Mouse (Mus musculus): ENCODE measurements around the gene Creb3l1.

Creb3l1 gene

GRCm38 (mm10) chr2:92004617-92005016 is 19.7 kb downstream of the Creb3l1 start:
- no peak for DNase-seq (ENCODE audit: low read depth, low spot score)

DNA sequence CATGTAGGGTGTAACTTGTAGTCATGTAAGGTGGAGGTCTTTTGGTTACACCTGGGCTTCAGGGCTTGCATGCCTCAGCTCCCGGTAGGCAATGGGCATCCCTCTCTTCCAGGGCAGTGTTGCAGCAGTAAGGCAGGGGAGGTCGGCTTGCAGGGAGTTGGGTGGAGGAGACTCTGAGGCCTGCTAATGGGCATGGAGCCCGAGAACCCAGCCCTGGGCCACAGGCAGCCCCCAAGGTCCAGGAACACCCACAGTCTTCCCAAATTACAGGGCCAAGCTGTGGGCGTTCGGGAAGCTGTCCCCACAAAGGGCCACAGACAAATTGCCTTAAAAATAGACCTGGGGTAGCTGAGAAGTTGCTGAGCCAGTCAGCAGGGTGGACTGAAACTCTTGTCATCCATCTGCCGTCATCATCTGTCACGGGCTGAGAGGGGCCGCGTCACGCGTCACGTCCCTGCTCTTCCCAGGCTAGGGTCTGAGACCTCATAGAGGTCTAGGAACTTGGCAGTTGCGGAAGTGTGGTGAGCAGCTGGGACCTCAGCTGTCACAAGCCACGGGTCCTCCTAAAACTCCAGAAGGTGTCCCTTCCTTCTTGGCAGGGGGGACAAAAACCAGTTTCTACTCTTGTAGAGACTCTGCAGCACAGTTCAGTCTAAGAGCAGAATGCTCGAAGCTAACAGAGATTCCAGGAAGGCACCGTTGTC is 26.2 kb downstream of the Creb3l1 start:
- DNase-seq (ENCODE audit: low read depth, low spot score) = no peak

DNA sequence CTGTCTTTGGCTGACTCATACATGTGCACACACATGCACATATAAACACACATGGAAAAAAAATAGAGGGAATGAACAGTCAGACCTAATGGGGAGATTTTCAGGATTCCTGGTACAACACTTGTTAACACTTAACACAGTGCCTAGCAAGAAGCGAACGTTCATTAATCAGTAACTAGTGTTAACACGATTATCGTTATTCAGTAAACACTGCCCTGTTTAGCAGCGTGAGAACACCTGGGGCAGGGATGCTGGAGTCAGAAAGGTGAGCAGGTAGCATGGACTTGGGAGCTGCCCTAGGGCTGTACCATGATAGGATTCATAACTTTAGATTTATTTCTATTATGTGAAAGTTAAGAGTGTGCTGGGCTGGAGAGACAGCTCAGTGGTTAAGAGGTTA is 28.3 kb downstream of the Creb3l1 start:
- DNase-seq (ENCODE audit: low read depth, low spot score) = no peak

DNA sequence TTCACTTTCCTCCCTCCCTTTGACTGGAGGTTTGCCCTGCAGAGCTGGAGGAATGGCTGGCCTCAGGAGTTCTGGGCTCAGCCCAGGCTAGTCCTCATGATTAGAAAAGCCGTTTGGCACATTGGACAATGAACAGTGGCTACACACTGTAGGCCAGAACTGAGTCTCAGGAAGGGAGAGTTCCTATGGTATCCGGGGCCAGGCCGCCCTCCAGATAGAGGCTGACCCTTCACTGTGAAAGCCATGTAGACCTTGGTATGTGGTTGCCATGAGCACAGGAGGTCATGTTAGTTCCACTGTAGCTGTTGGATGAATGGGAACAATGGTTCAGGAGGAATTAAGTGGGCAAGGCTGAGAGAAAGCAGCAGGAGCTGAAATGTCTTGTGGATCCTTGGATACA is 30.9 kb downstream of the Creb3l1 start:
- DNase-seq (ENCODE audit: low read depth, low spot score) = no peak

DNA sequence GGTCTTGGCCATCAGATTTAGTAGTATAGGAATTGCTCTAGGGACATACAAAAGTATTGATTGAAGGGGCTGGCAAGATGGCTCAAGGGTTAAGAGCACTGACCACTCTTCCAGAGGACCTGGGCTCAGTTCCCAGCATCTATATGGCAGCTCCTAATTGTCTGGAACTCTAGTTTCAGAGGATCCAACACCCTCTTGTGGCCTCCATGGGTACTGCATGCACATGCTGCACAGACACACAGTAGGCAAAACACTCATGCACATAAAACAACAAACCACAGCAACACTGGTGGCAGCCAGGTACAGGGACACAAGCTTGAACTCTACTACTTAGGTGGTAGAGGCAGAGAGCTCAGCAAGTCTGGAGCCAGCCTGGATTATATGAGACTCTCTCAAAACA is 34.6 kb downstream of the Creb3l1 start:
- DNase-seq (ENCODE audit: low read depth, low spot score) = no peak

DNA sequence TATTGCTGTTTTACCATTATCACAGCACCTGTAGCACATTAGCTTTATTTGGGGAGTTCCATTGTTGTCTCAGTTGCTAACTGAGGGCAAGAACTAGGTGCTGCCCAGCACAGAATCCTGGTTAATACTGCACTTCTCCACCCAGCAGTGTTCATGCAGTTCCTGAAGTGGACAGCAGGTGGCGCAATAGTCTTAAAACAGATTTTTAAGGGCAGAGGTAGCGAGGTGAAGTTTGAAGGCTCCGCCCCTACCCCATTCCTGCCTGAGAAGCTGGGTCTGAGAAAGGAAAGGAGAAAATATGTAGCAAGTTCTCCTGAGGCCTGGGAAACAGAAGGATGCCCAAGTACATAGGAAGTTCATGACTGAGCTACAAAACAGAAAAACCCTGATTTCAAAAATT is 36.8 kb downstream of the Creb3l1 start:
- no peak for DNase-seq (ENCODE audit: low read depth, low spot score)

- no peak for DNase-seq (ENCODE audit: low read depth, low spot score)
Observed at GRCm38 (mm10) chr2:91986071-91986470, 38.2 kb downstream of the Creb3l1 start.

- DNase-seq (ENCODE audit: low read depth, low spot score) = no peak
Observed at GRCm38 (mm10) chr2:91984906-91985525, 39.3 kb downstream of the Creb3l1 start.

GRCm38 (mm10) chr2:91984439-91984838 is 39.9 kb downstream of the Creb3l1 start:
- no peak for DNase-seq (ENCODE audit: low read depth, low spot score)

DNA sequence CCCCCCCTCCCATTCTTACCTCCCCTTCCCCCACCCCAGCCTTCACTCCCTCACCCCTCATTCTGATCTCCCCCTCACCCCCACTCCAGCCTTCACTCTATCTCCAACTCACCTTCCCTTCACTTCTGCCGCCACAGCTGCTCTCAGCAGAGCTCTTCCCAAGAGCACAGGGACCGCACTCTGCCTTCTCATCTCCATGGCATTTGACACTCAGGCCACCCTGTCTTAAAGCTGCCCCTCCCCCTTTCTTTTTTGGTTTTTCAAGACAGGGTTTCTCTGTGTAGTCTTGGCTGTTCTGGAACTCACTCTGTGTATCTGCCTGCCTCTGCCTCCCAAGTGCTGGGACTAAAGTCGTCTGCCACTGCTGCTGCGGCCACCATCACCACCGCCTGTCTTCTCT is 43.5 kb downstream of the Creb3l1 start:
- DNase-seq (ENCODE audit: low read depth, low spot score) = no peak

DNA sequence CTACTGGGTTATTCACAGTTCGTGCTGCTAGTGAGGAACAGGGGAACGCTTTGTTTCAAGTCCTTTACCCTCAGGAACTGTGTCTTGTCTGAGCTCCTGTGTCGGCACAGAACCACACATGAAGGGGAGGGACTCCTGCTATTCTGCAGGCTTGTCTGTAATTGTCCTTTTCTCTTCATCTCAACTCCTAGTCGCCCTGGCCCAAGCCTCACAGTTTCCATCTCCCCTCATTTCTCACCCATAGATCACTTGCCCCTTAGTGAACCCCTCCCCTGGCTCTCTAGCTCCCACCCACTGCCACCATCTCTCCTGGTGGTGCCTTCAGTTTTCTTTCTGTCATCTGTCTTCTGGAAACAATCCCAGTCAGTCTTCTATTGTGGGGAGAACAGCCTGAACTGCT is 44.1 kb downstream of the Creb3l1 start:
- DNase-seq (ENCODE audit: low read depth, low spot score) = no peak

DNA sequence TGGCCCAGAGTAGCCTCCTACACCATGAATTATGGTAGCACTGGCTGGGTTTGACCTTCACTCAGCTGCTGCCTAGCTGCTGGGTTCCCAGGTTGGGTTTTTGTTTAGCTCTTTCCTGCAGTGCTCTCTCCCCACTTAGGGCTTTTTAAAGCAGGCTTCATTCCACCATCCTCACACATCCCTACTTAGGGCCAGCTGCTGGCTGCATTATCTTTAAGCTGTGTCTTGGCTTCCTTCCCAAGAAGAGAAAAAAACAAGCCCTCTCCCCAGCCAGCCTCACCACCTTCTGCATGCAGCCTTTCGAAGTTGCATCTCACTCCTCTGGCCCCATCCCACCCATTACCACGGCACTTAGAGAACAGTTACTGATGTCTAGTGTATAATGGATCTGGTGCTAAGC is 45.8 kb downstream of the Creb3l1 start:
- DNase-seq (ENCODE audit: low read depth, low spot score) = no peak

- DNase-seq (ENCODE audit: low read depth, low spot score) = no peak
Observed at GRCm38 (mm10) chr2:91977960-91978359, 46.3 kb downstream of the Creb3l1 start.

DNA sequence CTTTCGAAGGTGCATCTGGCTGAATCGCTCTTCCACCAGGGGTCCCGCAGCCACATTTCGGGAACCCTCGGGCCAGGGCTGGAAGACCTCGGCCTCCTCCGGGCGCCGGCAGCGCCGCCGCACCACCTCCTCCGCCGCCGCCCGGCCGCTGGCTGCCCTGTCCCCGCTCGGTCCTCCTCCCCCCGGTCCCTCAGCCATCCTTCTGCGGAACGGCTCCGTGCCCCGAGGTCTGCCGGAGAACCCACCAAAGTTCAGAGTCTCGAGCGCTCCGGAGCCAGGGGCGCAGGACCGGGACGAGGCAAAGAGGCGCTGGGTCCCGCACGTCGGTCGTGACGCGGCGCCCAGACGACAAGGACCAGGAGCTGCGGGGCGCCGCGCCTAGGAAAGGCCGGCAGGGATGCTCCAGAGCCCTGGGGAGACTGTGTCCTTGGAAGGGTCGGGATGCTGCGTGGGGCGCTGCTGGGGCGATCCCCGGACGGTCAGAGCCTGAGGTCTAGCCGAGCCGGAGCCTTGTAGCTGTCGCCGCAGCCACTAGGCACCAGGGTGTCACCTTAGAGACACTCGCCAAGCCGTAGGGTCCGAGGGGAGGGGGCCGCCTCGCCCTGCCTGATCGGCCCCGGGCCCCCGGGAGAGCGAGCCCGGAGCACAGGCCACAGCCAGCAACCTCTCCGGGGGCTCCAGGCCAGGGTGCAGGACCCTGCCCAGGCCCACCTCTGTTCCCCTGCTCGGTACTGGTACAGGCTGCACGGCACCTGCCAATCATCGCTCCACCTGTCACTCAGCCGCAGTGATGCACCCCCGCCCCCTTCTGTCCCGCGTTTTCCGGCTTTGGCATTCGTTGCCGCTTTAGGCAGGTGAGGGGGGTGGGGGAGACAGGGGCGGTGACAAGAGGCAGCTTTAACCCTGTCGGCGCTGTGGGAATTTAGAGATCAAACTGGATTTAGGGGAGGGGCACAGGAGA is 48.4 kb downstream of the Creb3l1 start, which contains the start of gene Dgkz:
Gene Dgkz, minus strand, starts transcription at position 284 of the 961 bp plus-strand sequence.
- no peak for DNase-seq (ENCODE audit: low read depth, low spot score)

DNA sequence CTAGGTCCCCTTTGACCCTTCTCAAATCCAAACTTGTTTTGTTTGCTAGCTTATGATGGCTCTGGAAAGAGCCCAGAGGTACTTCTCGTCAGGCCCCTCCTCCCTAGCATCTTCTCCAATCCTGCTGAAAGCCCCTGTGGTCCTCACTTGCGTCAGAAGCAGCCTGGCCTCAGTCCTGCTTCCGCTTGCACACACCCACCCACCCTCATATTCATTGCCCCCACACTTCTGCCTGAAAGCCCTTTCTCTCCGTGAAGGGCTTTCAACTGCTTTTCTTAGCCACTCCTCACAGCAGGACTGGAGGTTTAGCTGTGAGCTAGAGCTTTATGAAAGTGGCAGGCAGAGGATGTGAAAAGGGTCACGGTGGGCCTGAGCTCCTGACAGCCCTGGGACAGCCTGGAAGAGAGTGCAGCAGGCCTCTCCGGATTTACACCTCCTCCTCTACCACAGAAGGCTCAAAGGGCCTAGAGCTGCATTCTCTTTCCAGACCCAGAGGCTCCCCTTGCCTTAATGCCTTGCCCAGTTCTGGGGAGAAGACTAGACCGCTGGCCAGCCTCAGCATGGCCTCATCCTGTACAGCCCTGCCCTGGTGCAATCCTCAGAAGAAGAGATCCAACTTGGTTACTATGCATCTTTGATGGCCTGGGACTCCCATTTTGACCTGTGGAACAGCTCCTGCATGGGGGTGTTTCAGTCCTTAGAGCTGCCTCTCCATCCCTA is 50.7 kb downstream of the Creb3l1 start:
- DNase-seq (ENCODE audit: low read depth, low spot score) = no peak

DNA sequence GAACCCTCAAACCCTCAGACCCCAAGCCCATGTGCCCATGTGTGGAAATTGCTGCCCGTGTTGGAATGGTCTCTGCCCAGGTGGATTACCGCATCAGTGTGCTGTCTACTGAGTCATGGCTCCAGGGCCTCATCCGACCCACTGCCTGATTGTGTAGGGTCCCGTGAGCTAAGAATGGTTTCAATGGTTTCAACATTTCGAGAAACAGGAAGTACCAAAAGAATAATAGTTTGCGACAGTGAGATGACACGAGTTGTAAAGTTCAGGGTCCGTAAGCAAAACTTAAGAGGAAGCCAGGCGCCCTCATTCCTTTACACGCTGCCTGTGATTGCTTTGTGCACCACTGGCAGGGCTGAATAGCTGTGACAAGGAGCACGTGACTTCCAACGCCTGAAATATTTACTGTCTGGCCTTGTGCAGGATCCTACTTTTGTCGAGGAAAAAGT is 52.2 kb downstream of the Creb3l1 start:
- no peak for DNase-seq (ENCODE audit: low read depth, low spot score)

DNA sequence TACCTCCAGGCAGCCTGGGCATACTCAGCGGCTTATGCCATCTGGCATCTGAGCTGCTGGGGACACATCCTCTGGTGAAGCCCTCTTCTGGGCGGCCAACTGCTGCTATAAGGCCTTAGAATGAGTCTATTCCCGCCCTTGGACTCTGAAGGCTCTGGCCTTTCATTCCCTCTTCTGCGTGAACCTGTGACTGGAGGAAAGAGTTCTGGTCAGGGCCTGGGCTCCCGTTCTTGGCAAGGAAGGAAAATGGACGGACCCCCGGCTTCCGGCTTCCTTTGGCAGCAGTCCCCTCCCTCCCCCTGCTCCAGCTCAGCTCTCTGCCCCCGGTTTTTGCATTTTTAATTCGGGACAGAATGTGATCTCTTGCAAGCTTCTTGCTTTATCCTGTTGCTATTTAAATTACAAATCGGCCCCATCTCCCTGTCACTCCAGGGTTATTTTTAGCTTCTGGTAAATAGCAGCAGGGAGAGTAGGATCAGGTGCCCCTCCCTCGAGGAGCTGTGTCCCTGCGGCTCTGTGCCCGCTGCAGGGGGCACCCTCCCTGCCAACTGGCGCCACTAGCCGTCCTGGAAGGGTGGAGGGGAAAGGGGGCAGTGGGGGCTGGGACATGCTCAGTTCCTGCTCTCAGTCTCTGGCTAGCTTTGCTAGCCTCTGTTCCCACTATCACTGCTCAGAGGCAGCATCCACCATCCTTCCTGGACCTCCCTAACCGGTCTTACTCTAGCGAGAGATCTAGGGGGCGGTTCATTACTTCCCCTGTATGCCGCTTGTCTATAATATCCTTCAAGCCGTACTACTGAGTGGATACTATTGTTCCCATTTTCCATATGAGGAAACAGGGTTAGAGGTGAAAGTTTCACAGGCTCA is 52.8 kb downstream of the Creb3l1 start:
- no peak for DNase-seq (ENCODE audit: low read depth, low spot score)

GRCm38 (mm10) chr2:91967962-91968361 is 56.3 kb downstream of the Creb3l1 start:
- DNase-seq (ENCODE audit: low read depth, low spot score) = no peak

- DNase-seq (ENCODE audit: low read depth, low spot score) = no peak
Observed at GRCm38 (mm10) chr2:91966367-91966766, 57.9 kb downstream of the Creb3l1 start.

DNA sequence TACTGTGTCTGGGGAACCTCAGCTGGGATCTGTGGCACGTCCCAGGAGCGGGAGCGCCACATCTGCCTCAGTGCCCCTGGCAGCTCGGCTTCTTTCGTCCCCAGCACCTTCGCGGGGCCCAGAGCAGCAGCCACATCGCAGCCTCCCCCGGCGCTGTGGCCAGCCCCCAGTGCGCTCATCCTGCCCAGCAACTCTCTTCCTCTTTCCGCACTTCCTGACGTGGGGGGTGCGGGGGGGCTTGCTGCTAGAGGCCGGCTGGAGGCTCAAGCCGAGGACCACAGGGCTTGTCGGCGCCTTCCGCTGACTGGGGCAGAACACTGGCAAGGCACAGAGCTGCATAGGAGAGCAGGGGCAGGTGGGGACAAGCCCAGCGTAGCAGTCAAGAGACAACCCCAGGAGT is 58.9 kb downstream of the Creb3l1 start:
- no peak for DNase-seq (ENCODE audit: low read depth, low spot score)
